Mouse (Mus musculus) layer of hippocampus, postnatal 10 days (tissue): ENCODE data around the gene D430042O09Rik. TPM values are rescaled to one million over a fixed set of nuclear protein-coding genes. Genes with fewer than 3 reads are reported as not detected.

ENCODE experiments used
- DNase-seq, 2 experiments: peaks; one replicate each; pipeline ENCODE4 v3.0.0; 2021; ENCODE audit warnings: low spot score in 2 of 2
- total RNA-seq, 2 experiments: library from RNA; stranded (reverse); gene quantifications; 2 replicates each; pipeline ENCODE4 v1.2.3; 2021

Gene D430042O09Rik
- total RNA-seq, 2 experiments from 2014 or later = 20.6 to 24.7 TPM

GRCm38 (mm10) chr7:125790039-125790438 is 82.4 kb downstream of the D430042O09Rik start:
- no peak for DNase-seq

GRCm38 (mm10) chr7:125806571-125806970 is 98.9 kb downstream of the D430042O09Rik start:
- no peak for DNase-seq

GRCm38 (mm10) chr7:125808210-125808609 is 100.5 kb downstream of the D430042O09Rik start:
- no peak for DNase-seq

- no peak for DNase-seq
Measured at GRCm38 (mm10) chr7:125812721-125813120, 105.0 kb downstream of the D430042O09Rik start.

GRCm38 (mm10) chr7:125815733-125816132 is 108.0 kb downstream of the D430042O09Rik start:
- no peak for DNase-seq

- DNase-seq = no peak
Measured at GRCm38 (mm10) chr7:125818301-125818712, 110.6 kb downstream of the D430042O09Rik start.

GRCm38 (mm10) chr7:125820233-125820632 is 112.5 kb downstream of the D430042O09Rik start:
- DNase-seq = no peak

GRCm38 (mm10) chr7:125826425-125826824 is 118.7 kb downstream of the D430042O09Rik start:
- no peak for DNase-seq

GRCm38 (mm10) chr7:125826887-125827286 is 119.2 kb downstream of the D430042O09Rik start:
- DNase-seq = no peak

- no peak for DNase-seq
Measured at GRCm38 (mm10) chr7:125827420-125827819, 119.7 kb downstream of the D430042O09Rik start.

- DNase-seq = no peak
Measured at GRCm38 (mm10) chr7:125828561-125828960, 120.9 kb downstream of the D430042O09Rik start.

GRCm38 (mm10) chr7:125829121-125829666 is 121.5 kb downstream of the D430042O09Rik start:
- no peak for DNase-seq

- no peak for DNase-seq
Measured at GRCm38 (mm10) chr7:125832767-125833166, 125.1 kb downstream of the D430042O09Rik start.

- no peak for DNase-seq
Measured at GRCm38 (mm10) chr7:125833471-125833870, 125.8 kb downstream of the D430042O09Rik start.

- no peak for DNase-seq
Measured at GRCm38 (mm10) chr7:125838078-125838742, 130.5 kb downstream of the D430042O09Rik start.

GRCm38 (mm10) chr7:125845611-125846010 is 137.9 kb downstream of the D430042O09Rik start:
- DNase-seq = no peak

GRCm38 (mm10) chr7:125846866-125847527 is 139.3 kb downstream of the D430042O09Rik start:
- no peak for DNase-seq

GRCm38 (mm10) chr7:125847528-125847866 is 139.8 kb downstream of the D430042O09Rik start:
- DNase-seq = no peak

GRCm38 (mm10) chr7:125859564-125859963 is 151.9 kb downstream of the D430042O09Rik start:
- no peak for DNase-seq

- no peak for DNase-seq
Measured at GRCm38 (mm10) chr7:125860421-125860820, 152.7 kb downstream of the D430042O09Rik start.

- DNase-seq = no peak
Measured at GRCm38 (mm10) chr7:125864026-125864425, 156.3 kb downstream of the D430042O09Rik start.

GRCm38 (mm10) chr7:125865234-125865633 is 157.5 kb downstream of the D430042O09Rik start:
- no peak for DNase-seq
